Mouse (Mus musculus): Measurements from ENCODE around the gene Arhgap24.

The Arhgap24 gene

DNA sequence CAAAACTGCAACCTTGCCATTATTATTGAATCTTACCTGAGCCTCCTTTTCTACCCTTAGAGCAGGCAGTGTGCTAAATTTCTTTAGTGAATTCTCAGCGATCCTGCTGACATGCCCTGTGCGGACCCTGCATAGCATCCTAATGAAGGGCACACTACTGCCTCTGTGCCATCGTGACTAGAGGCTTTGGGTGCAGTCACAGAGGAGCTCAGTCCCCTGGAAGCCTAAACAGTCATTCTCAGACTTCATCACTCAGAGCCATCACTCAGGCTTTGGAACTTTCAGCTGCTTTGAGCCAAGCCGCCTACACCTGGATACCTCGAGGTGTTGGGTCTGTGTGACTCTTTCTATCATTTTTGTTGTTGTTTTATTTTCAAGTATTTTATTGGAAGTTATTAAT lies 269.5 kb downstream of the Arhgap24 start:
- no peak for DNase-seq

DNA sequence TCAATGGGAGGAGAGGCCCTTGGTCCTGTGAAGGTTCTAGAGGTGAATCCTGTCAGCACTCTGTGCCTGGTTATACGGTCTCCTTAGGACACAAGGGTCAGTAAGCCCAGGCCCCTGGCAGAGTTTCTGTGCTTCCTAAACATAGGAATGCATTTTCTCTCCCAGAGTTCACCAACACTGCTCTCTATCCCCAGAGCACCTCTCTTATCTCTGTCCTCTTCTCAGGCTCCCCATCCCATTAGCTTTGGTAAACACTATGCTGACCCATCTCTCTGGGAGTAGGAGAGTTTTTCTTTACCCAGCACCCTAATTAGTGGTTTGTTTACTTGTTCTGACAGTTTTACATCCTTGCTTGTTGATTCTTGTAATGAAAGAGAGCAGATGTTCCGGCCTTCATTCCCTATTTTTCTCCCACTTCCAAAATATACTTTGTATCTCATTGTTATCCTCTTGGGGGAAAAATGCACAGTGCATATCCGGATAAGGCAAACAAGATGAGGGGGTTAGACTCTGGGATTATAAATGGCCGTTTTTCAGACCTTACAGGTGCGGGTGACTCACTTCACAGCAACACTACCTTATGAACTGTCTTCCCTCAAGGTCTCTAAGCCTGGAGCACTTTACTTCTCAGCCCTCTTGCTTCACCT lies 270.6 kb downstream of the Arhgap24 start:
- DNase-seq, result no peak

DNA sequence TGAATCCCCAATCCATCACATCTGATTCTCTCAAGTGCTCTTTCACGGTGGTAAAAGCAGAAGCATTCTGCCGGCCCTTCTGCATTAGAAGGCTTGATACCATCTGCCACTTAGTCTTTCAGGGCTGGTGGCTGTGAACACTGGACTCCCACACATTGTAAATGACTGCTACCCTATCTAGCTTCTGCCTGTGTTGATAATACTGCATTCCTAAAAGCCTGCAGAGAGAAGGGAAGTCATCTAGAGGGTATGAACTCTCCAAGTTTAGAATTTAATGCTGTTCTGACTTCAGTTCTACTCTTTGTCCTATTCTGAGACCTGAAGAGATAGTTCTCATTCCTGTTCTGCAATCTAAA lies 271.1 kb downstream of the Arhgap24 start:
- DNase-seq, result peak in 1 of 2 experiments; percentile 4

DNA sequence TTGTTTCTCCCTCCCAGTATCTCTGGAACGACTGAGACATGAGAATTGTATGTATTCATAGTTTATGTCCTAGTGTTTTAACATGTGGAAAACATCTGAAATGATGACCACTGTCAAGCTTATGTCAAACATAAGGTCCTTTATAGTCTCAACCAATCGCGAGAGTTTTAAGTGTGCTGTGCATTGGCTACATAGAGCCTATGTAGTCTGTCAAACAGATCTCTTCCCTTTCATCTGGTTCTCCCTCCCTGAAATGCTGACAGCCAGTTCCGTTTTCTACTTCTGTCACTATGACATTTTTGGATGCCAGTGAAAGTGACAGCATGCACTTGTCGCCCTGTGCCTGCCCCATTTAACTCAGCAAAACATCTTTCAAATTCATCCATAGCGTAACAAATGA lies 275.8 kb downstream of the Arhgap24 start:
- DNase-seq, result no peak

DNA sequence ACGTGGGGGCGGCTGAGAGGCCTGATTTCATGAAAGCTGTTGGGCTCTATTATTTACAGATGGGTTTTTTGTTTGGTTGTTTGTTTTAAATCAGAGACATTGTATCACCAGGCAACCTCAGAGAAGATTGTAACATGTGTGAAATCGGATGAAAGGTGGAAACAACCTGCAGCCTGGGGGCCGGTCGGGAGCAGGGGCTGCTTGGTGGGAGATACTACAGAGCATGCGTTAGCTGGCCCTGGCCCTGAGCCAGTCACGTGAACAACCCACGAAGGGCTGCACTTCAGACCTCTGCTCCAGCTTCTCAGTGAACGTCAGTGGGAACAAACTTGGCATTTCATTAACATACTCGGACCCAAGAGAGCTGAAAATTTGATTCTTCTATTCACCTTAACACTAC lies 284.5 kb downstream of the Arhgap24 start:
- no peak for DNase-seq

DNA sequence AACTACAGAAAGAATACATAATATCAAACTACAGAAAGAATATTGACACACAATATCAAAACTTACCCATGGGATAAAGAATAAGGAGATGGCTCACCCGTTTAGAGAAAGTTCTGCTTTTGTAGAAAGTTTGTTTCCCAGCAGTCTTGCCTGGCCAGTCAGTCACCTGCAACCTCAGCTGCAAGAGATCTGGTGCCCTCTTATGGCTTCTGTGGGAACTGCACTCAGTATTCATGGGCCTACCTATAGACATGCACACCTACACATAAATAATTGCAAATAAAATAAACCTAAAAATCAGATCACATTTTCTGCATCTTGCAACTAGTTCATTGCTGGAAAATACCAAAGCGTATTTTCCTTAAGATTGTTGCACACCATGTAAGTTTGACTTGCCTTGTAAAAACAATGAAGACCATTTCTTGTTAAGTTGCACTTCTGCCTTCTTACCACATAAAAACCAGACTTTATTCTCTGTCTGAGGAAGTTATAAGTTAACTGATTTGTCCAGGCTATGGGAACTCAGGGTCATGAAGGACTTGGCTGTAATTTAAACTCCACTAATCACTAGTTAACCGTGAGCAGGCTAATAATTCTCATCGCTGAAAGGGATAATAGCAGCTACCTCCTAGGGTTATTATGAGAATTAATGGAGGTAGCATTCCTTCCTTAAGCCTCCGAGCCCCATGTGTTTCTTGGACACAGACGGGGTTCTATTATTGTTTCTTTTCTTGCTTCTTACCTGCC lies 285.3 kb downstream of the Arhgap24 start:
- DNase-seq, result peak; percentile 49 to 71

DNA sequence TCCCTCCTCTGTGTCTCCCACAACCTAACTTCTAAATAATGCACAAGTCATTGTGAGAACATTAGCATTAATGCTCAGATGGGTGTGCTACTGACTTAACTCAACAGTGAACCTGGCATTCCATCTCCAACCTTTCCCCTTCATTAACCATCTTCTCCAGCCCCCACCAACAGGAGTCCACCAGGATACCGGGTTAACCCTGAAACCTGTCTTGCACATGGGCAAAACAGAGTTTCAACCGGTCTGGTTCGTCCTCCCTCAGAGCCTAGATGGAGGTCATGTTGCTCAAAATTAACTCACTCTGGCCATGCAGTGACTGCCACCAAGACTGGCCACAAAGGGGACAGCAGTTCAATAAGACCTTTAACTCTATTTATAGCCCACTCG lies 285.9 kb downstream of the Arhgap24 start:
- DNase-seq, result no peak

DNA sequence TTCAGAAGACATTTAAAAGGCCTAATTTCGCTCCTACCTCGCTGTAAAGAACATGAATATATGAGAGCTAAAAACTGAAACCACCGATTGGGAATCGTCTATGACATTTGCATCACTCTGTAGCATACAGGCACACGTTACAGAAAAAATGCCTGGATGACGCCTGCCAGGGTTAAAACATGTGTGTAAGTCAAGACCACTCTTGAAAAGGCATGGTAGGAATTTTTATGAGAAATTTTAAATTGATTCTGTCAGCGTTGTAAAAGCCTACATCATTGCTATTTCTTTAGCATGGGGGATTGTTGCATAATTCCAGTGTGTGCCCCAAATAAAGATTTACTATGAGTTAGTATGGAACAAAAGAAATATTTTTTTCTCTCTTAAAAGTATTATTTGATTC lies 286.6 kb downstream of the Arhgap24 start:
- no peak for DNase-seq

DNA sequence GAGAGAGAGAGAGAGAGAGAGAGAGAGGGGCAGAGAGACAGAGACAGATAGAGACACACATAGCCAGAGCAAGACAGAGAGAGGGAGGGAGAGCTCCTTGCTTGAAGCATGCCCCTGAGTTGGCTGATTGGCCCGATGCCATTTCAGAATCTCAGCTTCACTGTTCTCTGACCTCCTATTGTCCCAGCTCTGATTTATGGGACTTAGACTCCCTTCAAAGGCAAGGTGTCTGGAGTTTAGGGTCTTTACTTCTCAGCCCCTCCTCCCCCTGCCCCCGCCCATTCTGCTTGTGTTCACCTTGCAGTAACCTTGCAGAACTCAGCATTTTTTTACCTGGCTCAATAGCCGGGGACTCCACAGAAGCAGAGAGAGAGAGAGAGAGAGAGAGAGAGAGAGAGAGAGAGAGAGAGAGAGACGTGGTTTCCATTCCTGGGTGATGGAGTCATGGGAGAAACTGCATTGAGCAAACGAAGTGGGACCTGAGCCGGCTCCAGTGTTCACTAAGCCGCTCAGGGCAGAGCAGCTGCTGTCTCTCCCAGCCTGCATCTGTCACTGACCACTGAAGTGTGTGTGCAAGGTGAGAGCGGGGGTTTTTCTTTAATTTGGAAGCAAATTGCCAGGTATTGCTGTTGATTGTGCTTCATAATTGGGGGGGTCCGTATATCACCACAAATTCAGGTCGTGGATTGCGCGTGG lies 287.3 kb downstream of the Arhgap24 start:
- peak; percentile 23 to 44 for DNase-seq

DNA sequence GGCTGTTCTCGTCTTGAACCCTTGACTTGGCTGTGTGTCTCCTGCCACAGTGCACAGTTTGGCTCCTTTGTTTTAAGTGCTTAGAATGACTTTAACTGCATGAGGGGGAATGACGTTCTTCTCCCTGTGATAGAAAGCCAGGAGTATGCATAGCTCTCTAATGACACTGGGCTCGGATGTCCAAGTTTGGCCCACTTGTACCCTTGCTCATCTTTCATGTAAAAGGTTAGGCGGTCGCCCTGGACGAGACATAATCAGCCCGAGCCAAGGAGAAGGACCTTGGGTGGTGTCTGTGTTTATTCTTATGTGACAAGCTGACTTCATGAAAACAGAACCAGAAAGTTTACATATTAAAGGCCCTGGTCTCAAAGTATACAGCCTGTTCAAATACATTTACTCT lies 289.4 kb downstream of the Arhgap24 start:
- DNase-seq, result no peak

DNA sequence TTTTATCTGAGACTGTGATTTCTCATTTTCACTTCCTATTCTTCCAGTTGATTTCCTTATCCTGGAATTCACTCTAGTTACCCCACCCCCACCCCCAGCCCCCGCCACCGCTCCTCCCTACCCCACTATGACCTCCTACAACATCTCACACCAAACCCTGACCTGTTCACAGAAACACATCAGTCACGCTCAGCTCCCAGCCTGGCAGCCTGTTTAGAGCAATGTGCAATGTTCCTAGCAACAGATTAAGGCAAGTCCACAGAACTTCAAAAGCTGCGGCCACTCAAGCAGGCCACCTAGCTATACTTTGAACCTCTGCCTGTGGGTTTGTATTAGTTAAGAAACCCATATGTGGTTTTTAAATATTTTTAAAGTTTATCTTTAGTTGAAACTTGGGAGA lies 293.3 kb downstream of the Arhgap24 start:
- DNase-seq, result no peak

DNA sequence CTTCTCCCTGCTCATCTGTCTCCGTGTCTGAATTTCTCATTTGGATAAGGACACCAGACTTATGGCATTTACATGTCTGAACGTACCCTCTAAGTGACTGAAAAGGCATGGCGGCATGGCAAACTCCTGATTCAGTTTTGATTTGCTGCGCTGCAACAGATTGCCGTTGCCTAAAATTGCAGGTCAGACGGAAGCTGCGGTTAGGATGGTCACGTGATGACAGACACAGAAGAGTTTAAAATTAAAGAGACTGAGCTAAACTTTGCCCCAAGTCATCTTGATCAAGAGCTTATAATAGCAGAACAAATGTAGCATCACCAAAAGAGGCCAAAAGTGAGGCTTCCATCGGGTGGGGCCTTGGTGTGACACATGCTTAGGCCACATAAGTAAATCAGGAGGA lies 296.1 kb downstream of the Arhgap24 start:
- no peak for DNase-seq

DNA sequence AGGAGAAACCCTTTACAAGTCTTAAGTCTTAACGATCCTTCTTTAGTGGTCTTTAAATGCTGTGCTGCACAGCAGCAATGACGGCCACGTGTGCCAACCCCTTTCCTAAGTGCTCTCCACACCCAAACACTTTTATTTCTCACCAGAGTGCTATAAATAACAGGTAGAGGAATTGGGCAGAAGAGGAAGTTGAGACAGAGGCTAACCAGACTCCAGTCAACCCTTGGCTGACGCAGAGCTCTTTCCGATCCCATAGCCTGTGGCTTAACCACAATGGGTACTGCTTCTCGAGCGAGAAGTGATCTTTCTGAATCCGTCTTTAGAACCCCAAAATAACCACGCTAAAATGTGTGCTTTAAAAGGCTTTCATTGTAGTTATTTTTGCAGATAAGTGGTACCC lies 296.7 kb downstream of the Arhgap24 start:
- DNase-seq, result no peak

DNA sequence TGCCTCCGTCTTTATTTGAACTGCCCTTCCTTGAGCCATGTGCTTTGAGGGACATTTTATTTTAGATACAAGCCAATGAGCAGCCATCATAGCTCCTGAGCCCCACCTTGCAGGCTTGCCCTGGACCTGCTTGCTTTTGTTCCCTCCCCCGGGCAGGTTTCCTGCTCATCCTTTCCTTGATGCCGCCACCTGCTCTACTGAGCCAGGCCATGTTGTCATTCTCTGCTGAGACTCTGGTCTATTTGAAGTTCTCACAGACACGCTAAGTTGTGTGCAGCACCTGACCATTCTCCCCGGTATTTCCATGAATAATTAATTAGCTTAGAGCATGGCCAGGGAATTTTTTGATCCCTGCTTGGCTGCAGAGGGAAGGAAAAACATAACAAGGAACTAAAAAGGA lies 297.1 kb downstream of the Arhgap24 start:
- DNase-seq, result no peak

DNA sequence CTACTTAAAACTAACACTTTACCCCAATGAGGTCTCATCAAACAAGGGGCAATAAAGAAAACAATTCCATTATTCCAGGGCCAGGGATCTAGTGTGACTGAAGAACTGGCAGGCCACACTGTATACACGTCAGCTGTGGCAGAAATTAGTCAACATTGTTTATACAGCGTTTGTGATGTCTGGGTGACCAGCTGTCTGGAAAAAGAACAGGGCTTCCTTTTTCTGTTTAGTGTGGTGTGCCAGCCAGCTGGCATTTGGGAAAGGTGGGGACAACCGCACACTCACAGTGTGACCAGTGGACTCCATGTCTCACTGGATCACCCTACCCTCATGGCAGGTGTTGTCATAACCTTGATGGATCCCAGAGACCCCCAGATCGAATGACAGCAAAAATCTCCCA lies 302.4 kb downstream of the Arhgap24 start:
- no peak for DNase-seq

DNA sequence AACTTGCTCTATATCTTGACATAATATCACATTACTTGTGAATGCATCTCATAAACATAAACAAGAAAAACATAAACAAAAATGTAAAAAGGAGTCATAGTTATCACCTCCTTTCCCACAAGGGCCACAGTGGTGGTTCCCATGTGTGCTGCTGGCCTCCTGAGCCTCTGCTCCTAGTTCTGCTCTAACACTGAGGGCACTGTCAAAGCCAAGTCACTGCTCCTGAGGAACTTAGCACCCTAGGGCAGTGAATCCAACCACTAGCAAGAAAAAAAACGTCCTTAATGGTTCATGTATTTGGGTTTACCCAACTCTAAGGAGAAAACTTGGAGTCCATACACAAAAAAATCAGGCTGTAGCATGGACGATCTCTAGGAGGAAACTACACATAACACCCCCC lies 304.9 kb downstream of the Arhgap24 start:
- no peak for DNase-seq

DNA sequence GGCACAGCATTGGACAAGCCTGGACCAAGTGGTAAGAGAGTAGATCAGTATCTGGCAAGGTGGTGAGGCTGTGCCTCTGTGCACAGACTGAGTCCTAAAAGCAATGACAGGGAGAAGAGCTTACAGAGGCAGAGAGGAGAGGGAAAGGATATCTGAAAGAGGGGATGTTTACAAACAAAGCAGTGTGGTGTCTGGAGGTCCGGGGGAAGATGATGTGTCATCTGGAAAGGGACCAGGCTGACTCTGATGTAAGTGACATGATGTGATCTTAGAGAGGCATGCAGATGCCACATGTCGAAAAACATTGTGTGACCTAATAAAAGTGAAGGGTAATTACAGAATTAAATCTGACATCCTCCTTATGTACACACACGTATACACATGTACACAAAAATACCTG lies 307.2 kb downstream of the Arhgap24 start:
- DNase-seq, result no peak

DNA sequence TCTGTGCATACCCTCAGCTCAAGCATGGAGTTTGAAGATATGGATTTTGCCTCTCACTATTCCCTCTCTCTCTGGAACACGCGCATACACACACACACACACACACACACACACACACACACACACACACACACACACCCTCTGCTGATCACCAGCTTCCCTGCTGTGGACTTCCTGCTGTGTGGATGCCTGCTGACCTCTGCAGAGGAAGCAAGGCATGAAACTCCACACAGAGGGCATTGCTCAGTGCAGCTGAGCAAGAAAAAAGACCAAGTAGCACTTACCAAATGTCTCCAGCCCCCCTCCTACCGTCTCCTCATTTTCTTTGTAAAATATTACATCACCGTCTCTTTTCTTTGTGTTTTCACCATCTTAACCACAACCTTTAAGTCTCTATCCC lies 310.1 kb downstream of the Arhgap24 start:
- peak in 1 of 2 experiments; percentile 17 for DNase-seq

DNA sequence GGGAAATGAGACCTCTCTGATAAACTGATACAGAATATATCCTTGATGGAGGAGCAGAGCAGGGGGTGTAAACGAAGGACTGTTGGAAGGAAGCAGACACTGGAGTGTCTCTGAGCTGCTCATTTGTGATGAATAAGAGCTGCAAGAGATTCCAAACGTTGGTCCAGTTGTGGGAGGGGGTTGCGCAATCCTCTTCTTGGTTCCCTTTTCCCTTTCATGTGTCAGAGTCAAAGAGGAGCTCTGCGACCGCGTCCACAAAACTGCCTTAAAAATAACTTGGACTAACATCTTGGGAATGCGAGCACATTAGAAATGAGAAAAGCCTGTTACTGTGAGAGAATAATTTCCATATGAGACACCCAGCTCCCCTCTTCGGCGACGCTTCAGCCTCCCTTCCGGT lies 312.3 kb downstream of the Arhgap24 start:
- no peak for DNase-seq

DNA sequence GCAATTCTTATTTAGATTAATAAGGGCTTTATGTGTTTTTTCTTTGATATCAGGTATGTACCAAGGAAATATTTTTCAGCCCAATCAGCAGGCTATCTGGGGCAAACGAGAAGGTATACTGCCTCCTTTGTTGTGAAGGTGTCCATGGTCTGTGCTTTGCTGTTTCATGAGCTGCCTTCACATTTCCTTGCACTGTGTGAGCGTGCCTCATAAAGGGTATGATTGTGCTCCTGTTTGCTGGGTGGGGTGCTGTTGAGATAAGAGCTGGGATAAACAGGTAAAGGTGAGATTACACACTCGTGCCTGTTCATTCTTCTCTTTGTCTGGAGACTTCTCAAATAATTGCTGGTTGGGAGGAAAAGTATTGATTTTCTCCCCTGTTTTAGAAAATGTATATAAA lies 320.3 kb downstream of the Arhgap24 start:
- DNase-seq, result no peak

DNA sequence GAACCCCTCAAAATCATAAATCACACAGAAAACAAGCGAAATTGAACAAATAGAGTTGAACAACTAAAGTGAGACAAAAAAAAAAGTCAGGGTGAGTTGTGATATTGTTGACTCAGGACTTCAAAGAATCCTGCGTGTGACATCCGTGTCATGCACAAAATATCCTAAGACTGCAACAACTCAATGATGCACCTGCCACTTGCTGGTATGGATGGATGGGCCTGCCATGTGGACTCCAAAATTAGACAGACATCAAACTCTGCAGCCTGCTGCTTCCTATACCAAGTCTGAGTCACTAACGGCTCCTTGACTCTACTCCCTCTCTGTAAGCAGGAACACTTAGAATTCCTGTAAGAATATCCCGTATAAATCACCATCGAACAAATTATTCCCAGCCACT lies 321.6 kb downstream of the Arhgap24 start:
- DNase-seq, result no peak

DNA sequence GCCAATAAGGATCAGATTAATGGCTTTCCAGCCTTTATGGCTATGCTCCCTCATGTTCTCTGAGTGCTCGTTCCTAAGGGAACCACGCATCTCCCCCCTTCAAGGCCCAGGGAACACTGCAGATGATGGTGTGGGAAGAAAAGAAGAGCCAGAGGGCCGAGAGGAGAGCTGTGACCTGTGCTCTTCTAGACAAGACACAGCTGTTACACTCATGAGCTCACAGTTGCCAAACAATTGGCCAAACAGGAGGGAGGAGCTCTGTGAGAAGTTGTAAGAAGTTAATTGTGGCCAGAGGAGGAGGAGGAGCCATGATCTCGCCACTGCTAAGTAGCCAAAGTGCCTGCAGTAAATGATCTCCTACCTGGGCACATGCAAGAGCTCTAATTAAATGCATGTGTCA lies 322.5 kb downstream of the Arhgap24 start:
- DNase-seq, result no peak

DNA sequence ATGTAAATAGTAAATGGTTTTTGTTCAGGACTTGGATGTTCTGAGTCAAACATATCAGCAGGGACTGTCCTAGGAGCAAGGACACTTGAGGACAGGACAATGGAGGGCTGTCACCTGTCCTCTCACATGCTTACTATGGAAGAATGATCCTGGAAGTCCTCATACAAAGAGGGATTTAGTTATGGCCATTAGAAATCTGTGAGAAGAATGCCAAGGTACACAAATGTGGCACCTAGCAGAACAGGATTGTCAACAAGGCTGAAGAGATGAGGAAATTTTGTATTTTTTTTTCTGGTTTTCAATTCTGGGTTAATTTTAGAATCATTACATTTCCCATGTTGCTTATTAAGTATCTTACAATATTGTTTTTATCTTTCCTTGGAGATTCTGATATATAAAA lies 326.3 kb downstream of the Arhgap24 start:
- DNase-seq, result no peak

DNA sequence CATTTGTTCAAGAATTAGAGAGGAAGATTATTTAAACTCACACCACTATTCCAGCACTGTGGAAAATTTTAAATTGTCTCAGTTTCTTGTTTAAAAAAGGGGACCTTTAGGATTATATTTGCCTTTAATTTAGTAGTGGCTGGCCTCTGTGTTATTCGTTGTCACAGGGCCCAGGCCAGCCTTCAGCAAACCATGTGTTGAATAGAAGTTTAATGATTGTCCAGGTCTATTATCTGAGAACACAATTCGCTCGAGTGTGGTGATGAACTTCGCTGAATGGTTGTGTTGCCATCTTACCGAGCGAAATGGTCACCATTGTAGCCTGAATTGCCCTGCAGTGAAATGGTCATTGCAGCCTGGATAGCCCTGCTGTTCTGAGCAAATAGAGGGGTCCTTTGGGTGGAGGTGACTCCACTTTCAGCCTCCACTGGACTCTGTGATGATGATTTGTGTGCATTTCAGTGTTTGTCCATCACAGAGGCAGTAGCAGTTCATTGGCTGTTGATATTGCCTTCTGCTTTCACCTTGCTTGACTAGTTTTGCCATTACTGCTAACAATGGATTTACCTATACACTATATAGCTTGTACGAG lies 329.3 kb downstream of the Arhgap24 start:
- DNase-seq, result no peak

Measured in cerebellum, postnatal 14 days (tissue).